Comparison of ENCODE assay signal across 8 mouse cellular contexts in genomic region chr4:108781596-108781995, GRCm38 (mm10). TPM values are rescaled to one million over a fixed set of nuclear protein-coding genes. Genes with fewer than 3 reads are reported as not detected.
DNase-seq lines count a peak whose midpoint lies in the region; ATAC-seq and TF ChIP-seq lines count a peak whose summit lies in the region.

No protein-coding gene starts in this region.

- no peak overlapping the region for H3K4me3 ChIP-seq in kidney, embryonic 15.5 days (replicated peaks)
- H3K4me3 ChIP-seq in forebrain, postnatal 0 days (ENCODE audit: low read depth, low read length) = 0 out of 2 replicates have a peak overlapping the region, but pooled peaks have one; percentile 89
- H3K4me3 ChIP-seq in midbrain, embryonic 13.5 days (replicated peaks) = no peak overlapping the region

- no peaks in the 10 kb centered on the region for H3K27me3 ChIP-seq in kidney, embryonic 15.5 days
- no peaks in the 10 kb centered on the region for H3K27me3 ChIP-seq in forebrain, postnatal 0 days (ENCODE audit: insufficient read depth, low read length)
- no peaks in the 10 kb centered on the region for H3K27me3 ChIP-seq in midbrain, embryonic 13.5 days

- no peaks in the 10 kb centered on the region for H3K36me3 ChIP-seq in kidney, embryonic 15.5 days
- no peaks in the 10 kb centered on the region for H3K36me3 ChIP-seq in forebrain, postnatal 0 days (ENCODE audit: insufficient read depth)
- H3K36me3 ChIP-seq in midbrain, embryonic 13.5 days = no peaks in the 10 kb centered on the region

- H3K9ac ChIP-seq in kidney, embryonic 15.5 days = no peak overlapping the region
- no peak overlapping the region for H3K9ac ChIP-seq in forebrain, postnatal 0 days
- H3K9ac ChIP-seq in midbrain, embryonic 13.5 days (replicated peaks) = no peak overlapping the region

- H3K4me2 ChIP-seq in kidney, embryonic 15.5 days = peak overlapping the region; percentile 86; the same call in 1 of the 2 replicates
- H3K4me2 ChIP-seq in forebrain, postnatal 0 days (ENCODE audit: low read depth) = peak overlapping the region; percentile 69
- H3K4me2 ChIP-seq in midbrain, embryonic 13.5 days (replicated peaks) = peak overlapping the region; percentile 70

- ATAC-seq in kidney, embryonic 15.5 days (replicated peaks; ENCODE audit: low FRiP score) = no peak
- ATAC-seq in forebrain, postnatal 0 days = no peak
- ATAC-seq in midbrain, embryonic 13.5 days = no peak
- ATAC-seq in erythroblast, adult 5-6 weeks (replicated peaks; ENCODE audit: low FRiP score, poor library complexity, severe bottlenecking) = no peak

- no peak overlapping the region for H3K27ac ChIP-seq in kidney, embryonic 15.5 days
- no peak overlapping the region for H3K27ac ChIP-seq in forebrain, postnatal 0 days (ENCODE audit: low read depth, low read length)
- no peak overlapping the region for H3K27ac ChIP-seq in midbrain, embryonic 13.5 days

- H3K4me1 ChIP-seq in kidney, embryonic 15.5 days = peaks cover 2% of the 10 kb centered on the region; the same call in 1 of the 2 replicates
- no peaks in the 10 kb centered on the region; the same call in 1 of the 2 replicates for H3K4me1 ChIP-seq in forebrain, postnatal 0 days (ENCODE audit: insufficient read depth)
- H3K4me1 ChIP-seq in midbrain, embryonic 13.5 days (replicated peaks) = peaks cover 6% of the 10 kb centered on the region

- no peaks in the 10 kb centered on the region for H3K9me3 ChIP-seq in kidney, embryonic 15.5 days (replicated peaks)
- no peaks in the 10 kb centered on the region for H3K9me3 ChIP-seq in forebrain, postnatal 0 days (ENCODE audit: low read length)
- H3K9me3 ChIP-seq in midbrain, embryonic 13.5 days = no peaks in the 10 kb centered on the region

- WGBS in kidney, embryonic 15.5 days = 61% methylated on average over 3 of the region's 3 CpGs
- 60% methylated on average over 3 of the region's 3 CpGs for WGBS in forebrain, postnatal 0 days
- WGBS in midbrain, embryonic 13.5 days = 63% methylated on average over 3 of the region's 3 CpGs

- DNase-seq in kidney, adult 18-20 months = no peak
- DNase-seq in cerebellum, postnatal 25 days = peak; percentile 23 to 32
- DNase-seq in forebrain, postnatal 0 days = no peak
- no peak for DNase-seq in right cerebral cortex, postnatal 25 days
- no peak for DNase-seq in B cell, adult 2 months

- no peak for TF ChIP-seq CTCF in forebrain, postnatal 0 days (IDR thresholded peaks at IDR 0.05; ENCODE audit: low read depth)

RNA-seq across cellular contexts. Expression of gene Zfyve9, which starts 1.0 kb away (rescaled TPM):
- polyA plus RNA-seq in kidney, embryonic 15.5 days (2015; fragmentation: Nextera tagmentation; extraction: Ambion mirVana) = 4.7 and 6.1 TPM in 2 replicates
- 32.5 and 39.2 TPM in 2 replicates for total RNA-seq in forebrain, postnatal 0 days (2014; rRNA removed)
- polyA plus RNA-seq in forebrain, postnatal 0 days (2015; fragmentation: Nextera tagmentation; extraction: Ambion mirVana) = 5.1 and 6.8 TPM in 2 replicates
- polyA plus RNA-seq in midbrain, embryonic 13.5 days (2015; fragmentation: Nextera tagmentation; extraction: Ambion mirVana) = 5.6 and 6.1 TPM in 2 replicates
- 1.3 TPM in 1 of 2 replicates, not detected in the other for total RNA-seq in erythroblast, adult 5-6 weeks (2015; ENCODE audit: low replicate concordance)
- total RNA-seq in erythroblast, adult 5-6 weeks (2017; ENCODE audit: low replicate concordance) = 1.7 and 1.8 TPM in 2 replicates

RNA-seq across cellular contexts. Expression of gene Btf3l4, which starts 51.8 kb away (rescaled TPM):
- 162 and 177 TPM in 2 replicates for polyA plus RNA-seq in kidney, embryonic 15.5 days (2015; fragmentation: Nextera tagmentation; extraction: Ambion mirVana)
- total RNA-seq in forebrain, postnatal 0 days (2014; rRNA removed) = 119 and 164 TPM in 2 replicates
- polyA plus RNA-seq in forebrain, postnatal 0 days (2015; fragmentation: Nextera tagmentation; extraction: Ambion mirVana) = 186 and 197 TPM in 2 replicates
- 256 and 274 TPM in 2 replicates for polyA plus RNA-seq in midbrain, embryonic 13.5 days (2015; fragmentation: Nextera tagmentation; extraction: Ambion mirVana)
- 17.1 and 21.7 TPM in 2 replicates for total RNA-seq in erythroblast, adult 5-6 weeks (2015; ENCODE audit: low replicate concordance)
- total RNA-seq in erythroblast, adult 5-6 weeks (2017; ENCODE audit: low replicate concordance) = 12.0 and 18.3 TPM in 2 replicates

RNA-seq across cellular contexts. Expression of gene Txndc12, which starts 52.8 kb away (rescaled TPM):
- 111 and 112 TPM in 2 replicates for polyA plus RNA-seq in kidney, embryonic 15.5 days (2015; fragmentation: Nextera tagmentation; extraction: Ambion mirVana)
- total RNA-seq in forebrain, postnatal 0 days (2014; rRNA removed) = 54.0 and 71.9 TPM in 2 replicates
- 65.1 and 71.9 TPM in 2 replicates for polyA plus RNA-seq in forebrain, postnatal 0 days (2015; fragmentation: Nextera tagmentation; extraction: Ambion mirVana)
- polyA plus RNA-seq in midbrain, embryonic 13.5 days (2015; fragmentation: Nextera tagmentation; extraction: Ambion mirVana) = 79.6 and 80.6 TPM in 2 replicates
- total RNA-seq in erythroblast, adult 5-6 weeks (2015; ENCODE audit: low replicate concordance) = 11.5 and 11.9 TPM in 2 replicates
- total RNA-seq in erythroblast, adult 5-6 weeks (2017; ENCODE audit: low replicate concordance) = 9.5 and 14.5 TPM in 2 replicates

Comparison
In these comparisons a context has a peak if more than half of its experiments do, and no peak if none do; other contexts are left out.
1. DNase-seq: peak in cerebellum, postnatal 25 days (2 of 2); none in kidney, adult 18-20 months (single experiment), forebrain, postnatal 0 days (single experiment), right cerebral cortex, postnatal 25 days (single experiment) and B cell, adult 2 months (0 of 2).
2. Peak in every context shown above with its lines, with median percentiles within 50 percentile points of each other: H3K4me2 ChIP-seq.